Mouse (Mus musculus): ENCODE results near the gene Prdx5. TPM values are rescaled to one million over a fixed set of nuclear protein-coding genes. Genes with fewer than 3 reads are reported as not detected.

Prdx5 gene
- polyA plus RNA-seq, 1 experiment from 2014 or later = 884 TPM

GRCm38 (mm10) chr19:6860706-6861105 lies 49.2 kb downstream of the Prdx5 start:
- DNase-seq (ENCODE audit: low spot score) (no peak), ATAC-seq (replicated peaks; ENCODE audit: low FRiP score, low read depth) (no peak)
- no peak overlapping the region for H3K4me3 ChIP-seq (replicated peaks; ENCODE audit: low read depth, low read length)
- H3K36me3 ChIP-seq (ENCODE audit: insufficient read depth, low read length) = no peaks in the 10 kb centered on the region
- H3K27ac ChIP-seq = no peak overlapping the region; the same call in 1 of the 2 replicates
- no peaks in the 10 kb centered on the region for H3K4me1 ChIP-seq (replicated peaks; ENCODE audit: insufficient read depth, low read length)
- WGBS = 58% methylated on average over 6 of the region's 6 CpGs
- H3K27me3 ChIP-seq (ENCODE audit: insufficient read depth, low read length) = no peaks in the 10 kb centered on the region
- no peaks in the 10 kb centered on the region for H3K9me3 ChIP-seq (replicated peaks; ENCODE audit: low read length)
- no peak overlapping the region for H3K9ac ChIP-seq (ENCODE audit: low read depth, low read length)
- TF ChIP-seq CTCF (IDR thresholded peaks at IDR 0.05; ENCODE audit: low read depth) = no peak
- no peak overlapping the region for H3K4me2 ChIP-seq (ENCODE audit: low read length)

- Histone ChIP-seq H3K36me3 (ENCODE audit: insufficient read depth, low read length) (no peaks in the 10 kb centered on the region), H3K4me3 (replicated peaks; ENCODE audit: low read depth, low read length) (no peak overlapping the region), H3K27me3 (ENCODE audit: insufficient read depth, low read length) (no peaks in the 10 kb centered on the region), H3K9ac (ENCODE audit: low read depth, low read length) (no peak overlapping the region), H3K9me3 (replicated peaks; ENCODE audit: low read length) (no peaks in the 10 kb centered on the region), H3K4me2 (ENCODE audit: low read length) (no peak overlapping the region), H3K27ac (no peak overlapping the region), H3K4me1 (replicated peaks; ENCODE audit: insufficient read depth, low read length) (no peaks in the 10 kb centered on the region)
- WGBS = 85% methylated on average over 3 of the region's 3 CpGs
- DNase-seq (ENCODE audit: low spot score) (no peak), ATAC-seq (replicated peaks; ENCODE audit: low FRiP score, low read depth) (no peak)
- no peak for TF ChIP-seq CTCF (IDR thresholded peaks at IDR 0.05; ENCODE audit: low read depth)
Measured at GRCm38 (mm10) chr19:6859971-6860370, 49.9 kb downstream of the Prdx5 start.

DNA sequence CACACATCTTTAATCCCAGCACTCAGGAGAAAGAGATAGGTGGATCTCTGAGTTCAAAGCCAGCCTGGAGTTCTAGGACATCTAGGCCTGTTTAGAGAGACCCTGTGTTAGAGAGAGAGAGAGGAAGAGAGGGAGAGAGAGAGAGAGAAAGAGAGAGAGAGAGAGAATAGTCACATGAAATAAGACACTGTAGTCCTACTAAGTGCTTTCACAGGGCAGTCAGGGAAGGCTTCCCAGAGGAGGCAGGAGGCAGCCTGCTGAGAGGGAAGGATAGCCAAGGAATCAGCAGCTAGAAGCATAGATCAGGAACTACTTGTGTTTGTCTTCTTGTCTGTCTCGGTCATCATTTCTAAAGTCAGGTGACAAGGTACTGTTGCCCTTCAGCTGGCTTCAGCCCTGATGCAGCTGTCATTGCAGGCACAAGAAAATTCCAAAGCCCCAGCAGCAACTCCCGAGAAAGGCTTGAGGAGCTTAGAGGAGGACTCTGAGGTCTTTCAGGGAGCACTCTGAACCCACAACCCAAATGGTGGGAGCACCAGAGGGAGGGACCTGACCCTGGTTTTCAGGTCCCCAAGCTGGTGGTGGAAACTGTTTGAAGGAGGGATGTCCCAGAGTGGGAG lies 50.8 kb downstream of the Prdx5 start:
- DNase-seq (ENCODE audit: low spot score) (no peak), ATAC-seq (replicated peaks; ENCODE audit: low FRiP score, low read depth) (no peak)
- H3K27ac ChIP-seq = no peak overlapping the region
- H3K4me3 ChIP-seq (replicated peaks; ENCODE audit: low read depth, low read length) = no peak overlapping the region
- H3K36me3 ChIP-seq (ENCODE audit: insufficient read depth, low read length) = no peaks in the 10 kb centered on the region
- H3K4me1 ChIP-seq (replicated peaks; ENCODE audit: insufficient read depth, low read length) = no peaks in the 10 kb centered on the region
- TF ChIP-seq CTCF (IDR thresholded peaks at IDR 0.05; ENCODE audit: low read depth) = no peak
- H3K9ac ChIP-seq (ENCODE audit: low read depth, low read length) = no peak overlapping the region
- 70% methylated on average over 2 of the region's 2 CpGs for WGBS
- H3K4me2 ChIP-seq (ENCODE audit: low read length) = no peak overlapping the region
- no peaks in the 10 kb centered on the region for H3K27me3 ChIP-seq (ENCODE audit: insufficient read depth, low read length)
- no peaks in the 10 kb centered on the region for H3K9me3 ChIP-seq (replicated peaks; ENCODE audit: low read length)

GRCm38 (mm10) chr19:6858031-6858430 lies 51.9 kb downstream of the Prdx5 start, which contains the start of gene Ccdc88b:
Ccdc88b (minus strand) TSS chr19:6858211.
- no peak for TF ChIP-seq CTCF (IDR thresholded peaks at IDR 0.05; ENCODE audit: low read depth)
- Histone ChIP-seq H3K27ac (no peak within 1 kb of the TSS), H3K4me3 (replicated peaks; ENCODE audit: low read depth, low read length) (no peak within 1 kb of the TSS), H3K27me3 (ENCODE audit: insufficient read depth, low read length) (no peaks in the 10 kb centered on the region), H3K4me2 (ENCODE audit: low read length) (no peak within 1 kb of the TSS), H3K36me3 (ENCODE audit: insufficient read depth, low read length) (no peaks in the 10 kb centered on the region), H3K4me1 (replicated peaks; ENCODE audit: insufficient read depth, low read length) (no peaks in the 10 kb centered on the region), H3K9ac (ENCODE audit: low read depth, low read length) (no peak within 1 kb of the TSS), H3K9me3 (replicated peaks; ENCODE audit: low read length) (no peaks in the 10 kb centered on the region)
- DNase-seq (ENCODE audit: low spot score) (no peak), ATAC-seq (replicated peaks; ENCODE audit: low FRiP score, low read depth) (no peak)
- 60% methylated on average over 7 of the region's 7 CpGs for WGBS

DNA sequence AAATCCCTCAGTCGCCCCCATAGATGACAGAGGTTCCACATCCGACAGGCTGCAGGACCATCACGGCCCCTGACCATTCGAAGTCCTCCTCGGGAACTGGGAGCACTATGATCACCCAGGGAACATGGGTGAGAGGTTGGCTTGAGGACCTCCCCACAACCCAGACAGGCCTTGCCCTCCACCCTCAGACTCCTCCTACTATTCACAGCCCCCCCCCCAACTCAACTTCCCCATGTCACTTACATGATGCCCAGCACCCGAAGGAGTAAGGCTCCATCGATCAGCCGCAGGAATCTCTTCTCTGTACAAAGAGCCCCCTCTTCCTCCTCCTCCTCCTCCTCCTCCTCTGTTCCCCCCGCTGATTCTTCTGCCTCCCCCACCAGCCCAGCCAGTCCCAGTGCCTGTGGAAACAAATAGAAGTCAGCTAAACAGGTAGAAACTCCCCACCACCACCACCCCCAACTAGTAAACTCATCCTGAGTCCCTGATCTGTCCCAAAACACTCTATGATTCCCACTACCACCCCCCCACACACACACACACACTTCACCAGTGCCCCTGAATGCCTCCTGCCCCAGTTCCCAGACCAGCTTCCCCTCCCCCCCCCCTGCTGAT lies 52.4 kb downstream of the Prdx5 start:
- Histone ChIP-seq H3K9ac (ENCODE audit: low read depth, low read length) (no peak overlapping the region), H3K4me3 (replicated peaks; ENCODE audit: low read depth, low read length) (no peak overlapping the region), H3K9me3 (replicated peaks; ENCODE audit: low read length) (no peaks in the 10 kb centered on the region), H3K4me1 (replicated peaks; ENCODE audit: insufficient read depth, low read length) (no peaks in the 10 kb centered on the region), H3K27me3 (ENCODE audit: insufficient read depth, low read length) (no peaks in the 10 kb centered on the region), H3K36me3 (ENCODE audit: insufficient read depth, low read length) (no peaks in the 10 kb centered on the region), H3K4me2 (ENCODE audit: low read length) (no peak overlapping the region), H3K27ac (no peak overlapping the region)
- TF ChIP-seq CTCF (IDR thresholded peaks at IDR 0.05; ENCODE audit: low read depth) = no peak
- WGBS = 75% methylated on average over 9 of the region's 9 CpGs
- no peak for DNase-seq (ENCODE audit: low spot score)
- ATAC-seq (replicated peaks; ENCODE audit: low FRiP score, low read depth) = no peak

DNA sequence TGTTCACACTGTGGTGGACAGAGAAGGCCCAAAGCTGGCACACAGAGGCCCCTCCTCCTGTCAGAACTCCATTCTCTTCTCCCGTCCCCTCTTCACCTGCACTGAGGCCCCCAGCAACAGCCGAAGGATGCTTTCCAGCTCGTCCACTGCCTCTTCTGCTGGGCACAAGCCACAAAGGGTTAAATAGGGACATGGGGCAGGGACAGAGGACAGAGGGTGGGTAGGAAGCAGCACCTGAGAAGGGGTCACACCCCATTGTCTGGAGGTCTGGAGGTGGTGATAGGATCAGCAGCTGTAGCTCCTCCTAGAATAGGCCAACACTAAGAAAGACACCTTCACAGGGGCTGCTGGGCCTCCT lies 52.9 kb downstream of the Prdx5 start:
- Histone ChIP-seq H3K9ac (ENCODE audit: low read depth, low read length) (no peak overlapping the region), H3K4me1 (replicated peaks; ENCODE audit: insufficient read depth, low read length) (no peaks in the 10 kb centered on the region), H3K27ac (no peak overlapping the region), H3K27me3 (ENCODE audit: insufficient read depth, low read length) (no peaks in the 10 kb centered on the region), H3K9me3 (replicated peaks; ENCODE audit: low read length) (no peaks in the 10 kb centered on the region), H3K36me3 (ENCODE audit: insufficient read depth, low read length) (no peaks in the 10 kb centered on the region), H3K4me3 (replicated peaks; ENCODE audit: low read depth, low read length) (no peak overlapping the region), H3K4me2 (ENCODE audit: low read length) (no peak overlapping the region)
- WGBS = 70% methylated on average over 3 of the region's 3 CpGs
- no peak for DNase-seq (ENCODE audit: low spot score)
- no peak for ATAC-seq (replicated peaks; ENCODE audit: low FRiP score, low read depth)
- TF ChIP-seq CTCF (IDR thresholded peaks at IDR 0.05; ENCODE audit: low read depth) = no peak

Small RNA genes lying within 50 kb of the gene (microRNA-seq; reads per million reads assigned to microRNA genes)
- 0.80 reads per million for gene Mir6990

Other genes starting within 250 kb of the Prdx5 start
- gene Rps6ka4, start 69.5 kb downstream of the Prdx5 start, polyA plus RNA-seq (2015; fragmentation: Nextera tagmentation; extraction: Ambion mirVana) = 19.6 TPM in 2 replicates
- gene Ccdc88b, start 51.9 kb downstream of the Prdx5 start, polyA plus RNA-seq (2015; fragmentation: Nextera tagmentation; extraction: Ambion mirVana) = 0.73 and 0.87 TPM in 2 replicates
- 137 and 142 TPM in 2 replicates for gene Trmt112, start 408 bp downstream of the Prdx5 start, polyA plus RNA-seq (2015; fragmentation: Nextera tagmentation; extraction: Ambion mirVana)
- gene Esrra, start 11.7 kb upstream of the Prdx5 start, polyA plus RNA-seq (2015; fragmentation: Nextera tagmentation; extraction: Ambion mirVana) = 22.7 and 23.0 TPM in 2 replicates
- 3.9 and 4.0 TPM in 2 replicates for gene Catsperz, start 15.3 kb upstream of the Prdx5 start, polyA plus RNA-seq (2015; fragmentation: Nextera tagmentation; extraction: Ambion mirVana)
- gene Kcnk4, start 24.4 kb upstream of the Prdx5 start, polyA plus RNA-seq (2015; fragmentation: Nextera tagmentation; extraction: Ambion mirVana) = 0.46 and 0.69 TPM in 2 replicates
- 75.8 and 76.5 TPM in 2 replicates for gene Bad, start 31.8 kb upstream of the Prdx5 start, polyA plus RNA-seq (2015; fragmentation: Nextera tagmentation; extraction: Ambion mirVana)
- gene Gpr137, start 32.4 kb upstream of the Prdx5 start, polyA plus RNA-seq (2015; fragmentation: Nextera tagmentation; extraction: Ambion mirVana) = 32.6 and 33.1 TPM in 2 replicates
- 144 and 174 TPM in 2 replicates for gene Ppp1r14b, start 64.9 kb upstream of the Prdx5 start, polyA plus RNA-seq (2015; fragmentation: Nextera tagmentation; extraction: Ambion mirVana)
- gene Plcb3, start 66.4 kb upstream of the Prdx5 start, polyA plus RNA-seq (2015; fragmentation: Nextera tagmentation; extraction: Ambion mirVana) = 24.6 and 28.5 TPM in 2 replicates
- 128 and 129 TPM in 2 replicates for gene Fkbp2, start 70.4 kb upstream of the Prdx5 start, polyA plus RNA-seq (2015; fragmentation: Nextera tagmentation; extraction: Ambion mirVana)
- 52.8 and 56.6 TPM in 2 replicates for gene Vegfb, start 77.5 kb upstream of the Prdx5 start, polyA plus RNA-seq (2015; fragmentation: Nextera tagmentation; extraction: Ambion mirVana)
- 30.7 and 32.1 TPM in 2 replicates for gene Dnajc4, start 82.5 kb upstream of the Prdx5 start, polyA plus RNA-seq (2015; fragmentation: Nextera tagmentation; extraction: Ambion mirVana)
- 39.0 and 40.8 TPM in 2 replicates for gene Nudt22, start 86.0 kb upstream of the Prdx5 start, polyA plus RNA-seq (2015; fragmentation: Nextera tagmentation; extraction: Ambion mirVana)
- 14.5 and 14.7 TPM in 2 replicates for gene Trpt1, start 86.0 kb upstream of the Prdx5 start, polyA plus RNA-seq (2015; fragmentation: Nextera tagmentation; extraction: Ambion mirVana)
- 3.5 and 4.3 TPM in 2 replicates for gene Fermt3, start 109.4 kb upstream of the Prdx5 start, polyA plus RNA-seq (2015; fragmentation: Nextera tagmentation; extraction: Ambion mirVana)
- 131 and 149 TPM in 2 replicates for gene Stip1, start 129.9 kb upstream of the Prdx5 start, polyA plus RNA-seq (2015; fragmentation: Nextera tagmentation; extraction: Ambion mirVana)
- 28.0 and 35.5 TPM in 2 replicates for gene Macrod1, start 146.7 kb upstream of the Prdx5 start, polyA plus RNA-seq (2015; fragmentation: Nextera tagmentation; extraction: Ambion mirVana)
- gene Flrt1, start 195.6 kb upstream of the Prdx5 start, polyA plus RNA-seq (2015; fragmentation: Nextera tagmentation; extraction: Ambion mirVana) = 4.8 and 5.1 TPM in 2 replicates

Data from kidney, postnatal 0 days (tissue).